Mouse (Mus musculus) right cerebral cortex, postnatal 25 days (tissue): ENCODE data around the gene Lgals9.

Experiments
- DNase-seq: peaks from one replicate; pipeline ENCODE4 v3.0.0; 2022

Gene Lgals9

GRCm38 (mm10) chr11:78973381-78974150 is 11.2 kb downstream of the Lgals9 start:
- no peak for DNase-seq

- no peak for DNase-seq
These were observed 11.9 kb downstream of the Lgals9 start for GRCm38 (mm10) chr11:78972811-78973351.

GRCm38 (mm10) chr11:78972328-78972727 is 12.4 kb downstream of the Lgals9 start:
- DNase-seq, result no peak

- DNase-seq, result no peak
These were observed 13.0 kb downstream of the Lgals9 start for GRCm38 (mm10) chr11:78971746-78972145.

- DNase-seq, result no peak
These were observed 13.7 kb downstream of the Lgals9 start for GRCm38 (mm10) chr11:78971096-78971495.

GRCm38 (mm10) chr11:78968121-78968520 is 16.6 kb downstream of the Lgals9 start:
- no peak for DNase-seq

GRCm38 (mm10) chr11:78967371-78967770 is 17.4 kb downstream of the Lgals9 start:
- no peak for DNase-seq

GRCm38 (mm10) chr11:78961221-78961620 is 23.5 kb downstream of the Lgals9 start:
- DNase-seq, result no peak

- no peak for DNase-seq
These were observed 24.8 kb downstream of the Lgals9 start for GRCm38 (mm10) chr11:78959841-78960520.

GRCm38 (mm10) chr11:78959367-78959766 is 25.4 kb downstream of the Lgals9 start:
- no peak for DNase-seq

GRCm38 (mm10) chr11:78956260-78956659 is 28.5 kb downstream of the Lgals9 start:
- peak; percentile 69 for DNase-seq

- no peak for DNase-seq
These were observed 32.3 kb downstream of the Lgals9 start for GRCm38 (mm10) chr11:78952467-78952866.

GRCm38 (mm10) chr11:78950365-78950764 is 34.4 kb downstream of the Lgals9 start:
- no peak for DNase-seq

GRCm38 (mm10) chr11:78943083-78943482 is 41.7 kb downstream of the Lgals9 start:
- no peak for DNase-seq

GRCm38 (mm10) chr11:78935178-78935577 is 49.6 kb downstream of the Lgals9 start:
- DNase-seq, result no peak

- DNase-seq, result no peak
These were observed 50.0 kb downstream of the Lgals9 start for GRCm38 (mm10) chr11:78934727-78935126.

- no peak for DNase-seq
These were observed 50.4 kb downstream of the Lgals9 start for GRCm38 (mm10) chr11:78934307-78934706.

GRCm38 (mm10) chr11:78929345-78929744 is 55.4 kb downstream of the Lgals9 start:
- DNase-seq, result peak; percentile 19

GRCm38 (mm10) chr11:78924916-78925315 is 59.8 kb downstream of the Lgals9 start:
- peak; percentile 8 for DNase-seq

GRCm38 (mm10) chr11:78924111-78924510 is 60.6 kb downstream of the Lgals9 start:
- DNase-seq, result no peak

- DNase-seq, result no peak
These were observed 61.9 kb downstream of the Lgals9 start for GRCm38 (mm10) chr11:78922678-78923407.

GRCm38 (mm10) chr11:78920411-78920939 is 64.3 kb downstream of the Lgals9 start, which contains the start of gene Nos2:
Gene Nos2 (plus strand): TSS chr11:78920787.
- no peak for DNase-seq

GRCm38 (mm10) chr11:78919745-78920144 is 65.0 kb downstream of the Lgals9 start:
- no peak for DNase-seq
